Mouse (Mus musculus) spleen, postnatal 10 days (tissue): ENCODE data around the gene Tnk1.
A peak's percentile ranks its signal among the peaks of the same experiment; 100 is the strongest.
"Not testable (repeated sequence)": the region's sequence is repeated elsewhere in the genome, so short reads cannot be mapped to it uniquely, and the experiment has no call there.

Source experiments
- DNase-seq, 2 experiments: peaks; one replicate each; pipeline ENCODE4 v3.0.0; 2021 to 2022; ENCODE audit warnings: low spot score in 2 of 2

The Tnk1 gene

GRCm38 (mm10) chr11:69878952-69879351 lies 20.4 kb upstream of the Tnk1 start:
- DNase-seq: no peak

GRCm38 (mm10) chr11:69878399-69878798 lies 19.9 kb upstream of the Tnk1 start:
- no peak for DNase-seq

- no peak for DNase-seq
These were observed 19.3 kb upstream of the Tnk1 start, which contains the start of gene Tmem95 for GRCm38 (mm10) chr11:69877878-69878277. Gene Tmem95 (minus strand): TSS chr11:69878018.

GRCm38 (mm10) chr11:69876867-69877266 lies 18.3 kb upstream of the Tnk1 start:
- peak; percentile 90 to 94 for DNase-seq

GRCm38 (mm10) chr11:69876186-69876585 lies 17.7 kb upstream of the Tnk1 start:
- DNase-seq: no peak

GRCm38 (mm10) chr11:69872451-69872850 lies 13.9 kb upstream of the Tnk1 start:
- DNase-seq: no peak

- no peak for DNase-seq
These were observed 13.3 kb upstream of the Tnk1 start for GRCm38 (mm10) chr11:69871822-69872221.

- DNase-seq: no peak
These were observed 11.9 kb upstream of the Tnk1 start for GRCm38 (mm10) chr11:69870289-69871069.

- DNase-seq: no peak
These were observed 8.8 kb upstream of the Tnk1 start for GRCm38 (mm10) chr11:69867335-69867734.

- no peak for DNase-seq
These were observed 7.0 kb upstream of the Tnk1 start for GRCm38 (mm10) chr11:69865561-69865960.

GRCm38 (mm10) chr11:69864138-69864860 lies 5.8 kb upstream of the Tnk1 start:
- DNase-seq: no peak

GRCm38 (mm10) chr11:69863729-69864128 lies 5.2 kb upstream of the Tnk1 start:
- DNase-seq: not testable (repeated sequence)

- peak; percentile 80 to 84 for DNase-seq
These were observed 3.2 kb downstream of the Tnk1 start for GRCm38 (mm10) chr11:69855347-69855746.

- DNase-seq: peak; percentile 33 to 60
These were observed 3.9 kb downstream of the Tnk1 start for GRCm38 (mm10) chr11:69854680-69855079.

GRCm38 (mm10) chr11:69853994-69854393 lies 4.5 kb downstream of the Tnk1 start:
- peak; percentile 87 to 95 for DNase-seq

GRCm38 (mm10) chr11:69850754-69851153 lies 7.8 kb downstream of the Tnk1 start:
- DNase-seq: peak in 1 of 2 experiments; percentile 46

- DNase-seq: no peak
These were observed 8.6 kb downstream of the Tnk1 start for GRCm38 (mm10) chr11:69849884-69850283.

- DNase-seq: no peak
These were observed 9.4 kb downstream of the Tnk1 start for GRCm38 (mm10) chr11:69849128-69849527.

GRCm38 (mm10) chr11:69848021-69848420 lies 10.5 kb downstream of the Tnk1 start:
- no peak for DNase-seq

- DNase-seq: peak; percentile 62 to 69
These were observed 11.5 kb downstream of the Tnk1 start for GRCm38 (mm10) chr11:69846738-69847688.

GRCm38 (mm10) chr11:69846198-69846680 lies 12.3 kb downstream of the Tnk1 start, which contains the start of gene Plscr3:
Gene Plscr3 (plus strand): TSS chr11:69846376.
- peak; percentile 94 to 96 for DNase-seq
